Mouse (Mus musculus): ENCODE data around the gene Relt. TPM values are rescaled to one million over a fixed set of nuclear protein-coding genes. Genes with fewer than 3 reads are reported as not detected.

Gene Relt
- polyA plus RNA-seq, 1 experiment from 2014 or later: 2.6 TPM

- H3K4me3 ChIP-seq (replicated peaks): no peak overlapping the region
- peaks cover 7% of the 10 kb centered on the region; the same call in 1 of the 2 replicates for H3K4me1 ChIP-seq (replicated peaks)
- WGBS: 92% methylated on average over 6 of the region's 6 CpGs
Measured at GRCm38 (mm10) chr7:100841608-100842007, 21.6 kb downstream of the Relt start.

GRCm38 (mm10) chr7:100840906-100841305, 22.3 kb downstream of the Relt start:
- H3K9me3 ChIP-seq: no peaks in the 10 kb centered on the region
- WGBS: 98% methylated on average over 1 of the region's 1 CpGs
- no peaks in the 10 kb centered on the region; the same call in 1 of the 2 replicates for H3K36me3 ChIP-seq
- H3K4me3 ChIP-seq (replicated peaks): no peak overlapping the region
- no peak overlapping the region for H3K9ac ChIP-seq
- no peak overlapping the region for H3K27ac ChIP-seq
- ATAC-seq: no peak
- H3K4me1 ChIP-seq (replicated peaks): peaks cover 7% of the 10 kb centered on the region; the same call in 1 of the 2 replicates
- H3K27me3 ChIP-seq (replicated peaks): no peaks in the 10 kb centered on the region
- no peak overlapping the region for H3K4me2 ChIP-seq (replicated peaks)

More at GRCm38 (mm10) chr7:100841608-100842007, 21.6 kb downstream of the Relt start:
- Histone ChIP-seq H3K9me3 (no peaks in the 10 kb centered on the region), H3K27me3 (replicated peaks) (no peaks in the 10 kb centered on the region), H3K9ac (no peak overlapping the region), H3K4me2 (replicated peaks) (no peak overlapping the region), H3K36me3 (no peaks in the 10 kb centered on the region; the same call in 1 of the 2 replicates), H3K27ac (no peak overlapping the region)
- no peak for ATAC-seq

GRCm38 (mm10) chr7:100839632-100840402, 23.4 kb downstream of the Relt start:
- Histone ChIP-seq H3K27me3 (replicated peaks) (no peaks in the 10 kb centered on the region), H3K4me1 (replicated peaks) (no peaks in the 10 kb centered on the region), H3K36me3 (no peaks in the 10 kb centered on the region; the same call in 1 of the 2 replicates), H3K9ac (no peak overlapping the region), H3K27ac (no peak overlapping the region), H3K4me2 (replicated peaks) (no peak overlapping the region), H3K9me3 (no peaks in the 10 kb centered on the region), H3K4me3 (replicated peaks) (no peak overlapping the region)
- no peak for ATAC-seq
- WGBS: 68% methylated on average over 6 of the region's 6 CpGs

- Histone ChIP-seq H3K36me3 (no peaks in the 10 kb centered on the region; the same call in 1 of the 2 replicates), H3K27me3 (replicated peaks) (no peaks in the 10 kb centered on the region), H3K27ac (no peak overlapping the region), H3K9ac (no peak overlapping the region), H3K9me3 (no peaks in the 10 kb centered on the region), H3K4me1 (replicated peaks) (no peaks in the 10 kb centered on the region), H3K4me3 (replicated peaks) (no peak overlapping the region), H3K4me2 (replicated peaks) (no peak overlapping the region)
- ATAC-seq: no peak
- WGBS: 75% methylated on average over 1 of the region's 1 CpGs
Measured at GRCm38 (mm10) chr7:100837701-100838100, 25.5 kb downstream of the Relt start.

- no peak overlapping the region for H3K9ac ChIP-seq
- no peaks in the 10 kb centered on the region; the same call in 1 of the 2 replicates for H3K36me3 ChIP-seq
- no peak for ATAC-seq
Measured at GRCm38 (mm10) chr7:100836657-100837056, 26.6 kb downstream of the Relt start.

GRCm38 (mm10) chr7:100835711-100836110, 27.5 kb downstream of the Relt start:
- H3K4me3 ChIP-seq (replicated peaks): no peak overlapping the region
- H3K36me3 ChIP-seq: peaks cover 4% of the 10 kb centered on the region; the same call in 1 of the 2 replicates
- no peaks in the 10 kb centered on the region for H3K9me3 ChIP-seq
- H3K27ac ChIP-seq: no peak overlapping the region
- no peak overlapping the region for H3K9ac ChIP-seq
- H3K4me2 ChIP-seq (replicated peaks): no peak overlapping the region
- WGBS: 87% methylated on average over 6 of the region's 6 CpGs
- ATAC-seq: no peak
- H3K27me3 ChIP-seq (replicated peaks): no peaks in the 10 kb centered on the region
- no peaks in the 10 kb centered on the region for H3K4me1 ChIP-seq (replicated peaks)

More at GRCm38 (mm10) chr7:100836657-100837056, 26.6 kb downstream of the Relt start:
- no peaks in the 10 kb centered on the region for H3K27me3 ChIP-seq (replicated peaks)
- no peak overlapping the region for H3K4me2 ChIP-seq (replicated peaks)
- H3K4me1 ChIP-seq (replicated peaks): no peaks in the 10 kb centered on the region
- no peaks in the 10 kb centered on the region for H3K9me3 ChIP-seq
- no peak overlapping the region for H3K4me3 ChIP-seq (replicated peaks)
- H3K27ac ChIP-seq: no peak overlapping the region
- WGBS: 91% methylated on average over 10 of the region's 10 CpGs

- ATAC-seq: no peak
Measured at GRCm38 (mm10) chr7:100835168-100835567, 28.1 kb downstream of the Relt start.

GRCm38 (mm10) chr7:100833859-100834258, 29.4 kb downstream of the Relt start:
- 91% methylated on average over 1 of the region's 1 CpGs for WGBS
- H3K4me1 ChIP-seq (replicated peaks): no peaks in the 10 kb centered on the region
- no peak for ATAC-seq
- H3K4me3 ChIP-seq (replicated peaks): no peak overlapping the region
- H3K9ac ChIP-seq: no peak overlapping the region
- H3K36me3 ChIP-seq: peaks cover 4% of the 10 kb centered on the region; the same call in 1 of the 2 replicates
- H3K4me2 ChIP-seq (replicated peaks): no peak overlapping the region
- no peak overlapping the region for H3K27ac ChIP-seq
- H3K9me3 ChIP-seq: no peaks in the 10 kb centered on the region
- no peaks in the 10 kb centered on the region for H3K27me3 ChIP-seq (replicated peaks)

More at GRCm38 (mm10) chr7:100835168-100835567, 28.1 kb downstream of the Relt start:
- Histone ChIP-seq H3K9ac (no peak overlapping the region), H3K4me3 (replicated peaks) (no peak overlapping the region), H3K36me3 (peaks cover 4% of the 10 kb centered on the region; the same call in 1 of the 2 replicates), H3K4me2 (replicated peaks) (no peak overlapping the region), H3K27ac (no peak overlapping the region), H3K27me3 (replicated peaks) (no peaks in the 10 kb centered on the region), H3K4me1 (replicated peaks) (no peaks in the 10 kb centered on the region), H3K9me3 (no peaks in the 10 kb centered on the region)
- WGBS: 88% methylated on average over 7 of the region's 7 CpGs

GRCm38 (mm10) chr7:100828549-100828948, 34.7 kb downstream of the Relt start:
- H3K4me1 ChIP-seq (replicated peaks): no peaks in the 10 kb centered on the region
- 82% methylated on average over 2 of the region's 2 CpGs for WGBS
- ATAC-seq: no peak

GRCm38 (mm10) chr7:100824661-100825060, 38.6 kb downstream of the Relt start:
- no peak overlapping the region for H3K4me2 ChIP-seq (replicated peaks)
- no peak overlapping the region for H3K27ac ChIP-seq
- 89% methylated on average over 3 of the region's 3 CpGs for WGBS
- ATAC-seq: no peak
- H3K4me1 ChIP-seq (replicated peaks): no peaks in the 10 kb centered on the region
- no peak overlapping the region for H3K9ac ChIP-seq
- no peak overlapping the region for H3K4me3 ChIP-seq (replicated peaks)
- H3K27me3 ChIP-seq (replicated peaks): no peaks in the 10 kb centered on the region
- no peaks in the 10 kb centered on the region for H3K9me3 ChIP-seq
- H3K36me3 ChIP-seq: no peaks in the 10 kb centered on the region

More at GRCm38 (mm10) chr7:100828549-100828948, 34.7 kb downstream of the Relt start:
- Histone ChIP-seq H3K36me3 (0 out of 2 replicates have a peak, but pooled peaks cover 4% of the 10 kb centered on the region), H3K27me3 (replicated peaks) (no peaks in the 10 kb centered on the region), H3K27ac (no peak overlapping the region), H3K9ac (no peak overlapping the region), H3K4me3 (replicated peaks) (no peak overlapping the region), H3K4me2 (replicated peaks) (no peak overlapping the region), H3K9me3 (no peaks in the 10 kb centered on the region)

GRCm38 (mm10) chr7:100818401-100819064, 44.7 kb downstream of the Relt start:
- Histone ChIP-seq H3K27me3 (replicated peaks) (no peaks in the 10 kb centered on the region), H3K4me1 (replicated peaks) (no peaks in the 10 kb centered on the region), H3K9ac (no peak overlapping the region), H3K9me3 (no peaks in the 10 kb centered on the region), H3K27ac (no peak overlapping the region), H3K36me3 (no peaks in the 10 kb centered on the region), H3K4me2 (replicated peaks) (no peak overlapping the region), H3K4me3 (replicated peaks) (no peak overlapping the region)
- 86% methylated on average over 4 of the region's 4 CpGs for WGBS
- no peak for ATAC-seq

GRCm38 (mm10) chr7:100817442-100817760, 45.8 kb downstream of the Relt start:
- ATAC-seq: no peak

More at GRCm38 (mm10) chr7:100817442-100817760, 45.8 kb downstream of the Relt start:
- 75% methylated on average over 2 of the region's 2 CpGs for WGBS
- H3K9me3 ChIP-seq: no peaks in the 10 kb centered on the region
- no peaks in the 10 kb centered on the region for H3K36me3 ChIP-seq
- no peak overlapping the region for H3K27ac ChIP-seq
- no peaks in the 10 kb centered on the region for H3K27me3 ChIP-seq (replicated peaks)
- H3K9ac ChIP-seq: no peak overlapping the region
- no peaks in the 10 kb centered on the region for H3K4me1 ChIP-seq (replicated peaks)
- H3K4me2 ChIP-seq (replicated peaks): no peak overlapping the region
- no peak overlapping the region for H3K4me3 ChIP-seq (replicated peaks)
